Mouse (Mus musculus): ENCODE measurements around the gene Olfr1040. TPM values are rescaled to one million over a fixed set of nuclear protein-coding genes. Genes with fewer than 3 reads are reported as not detected.
"Not testable (repeated sequence)": the region's sequence is repeated elsewhere in the genome, so short reads cannot be mapped to it uniquely, and the experiment has no call there.

The Olfr1040 gene
- not detected for total RNA-seq (2021)
- long read RNA-seq, experiment 1 = 0 reads
- long read RNA-seq, experiment 2 = 0 reads

- DNase-seq = no peak
- intact Hi-C loops (cut with DNase I) = no loop called here
Measured at GRCm38 (mm10) chr2:86146632-86147031, at the start of gene Olfr1040. Gene Olfr1040, minus strand, starts transcription at chr2:86146732.

- intact Hi-C loops (cut with DNase I) = no loop called here
- no peak for DNase-seq
Measured at GRCm38 (mm10) chr2:86195863-86196262, 49.3 kb upstream of the Olfr1040 start.

GRCm38 (mm10) chr2:86185583-86185982 lies 39.1 kb upstream of the Olfr1040 start, which contains the start of gene Olfr52:
Gene Olfr52, minus strand, starts transcription at chr2:86185683.
- intact Hi-C loops (cut with DNase I) = no loop called here

GRCm38 (mm10) chr2:86179950-86180349 lies 33.4 kb upstream of the Olfr1040 start:
- DNase-seq = no peak
- intact Hi-C loops (cut with DNase I) = no loop called here

More at GRCm38 (mm10) chr2:86185583-86185982, 39.1 kb upstream of the Olfr1040 start, which contains the start of gene Olfr52:
- no peak for DNase-seq

GRCm38 (mm10) chr2:86177720-86178119 lies 31.2 kb upstream of the Olfr1040 start, which contains the start of gene Olfr1044:
Gene Olfr1044, minus strand, starts transcription at chr2:86177820.
- intact Hi-C loops (cut with DNase I) = no loop called here
- no peak for DNase-seq

GRCm38 (mm10) chr2:86175422-86175821 lies 28.9 kb upstream of the Olfr1040 start:
- intact Hi-C loops (cut with DNase I); DNase-seq: not testable (repeated sequence)

GRCm38 (mm10) chr2:86167422-86167821 lies 20.9 kb upstream of the Olfr1040 start, which contains the start of gene Olfr1043:
Gene Olfr1043, minus strand, starts transcription at chr2:86167522.
- intact Hi-C loops (cut with DNase I) = no loop called here
- no peak for DNase-seq

GRCm38 (mm10) chr2:86161738-86162137 lies 15.2 kb upstream of the Olfr1040 start, which contains the start of gene Olfr1042:
Gene Olfr1042, minus strand, starts transcription at chr2:86161838.
- DNase-seq = no peak
- intact Hi-C loops (cut with DNase I) = no loop called here

- intact Hi-C loops (cut with DNase I) = no loop called here
- DNase-seq = no peak
Measured at GRCm38 (mm10) chr2:86135828-86136227, 10.7 kb downstream of the Olfr1040 start, which contains the start of gene Olfr1039. Gene Olfr1039, minus strand, starts transcription at chr2:86135928.

Other genes starting within 250 kb of the Olfr1040 start
- not detected for gene Olfr1024, start 241.7 kb downstream of the Olfr1040 start, total RNA-seq (2021)
- not detected for gene Olfr1025-ps1, start 231.5 kb downstream of the Olfr1040 start, total RNA-seq (2021)
- gene Olfr1026, start 225.2 kb downstream of the Olfr1040 start, total RNA-seq (2021) = not detected
- not detected for gene Olfr1028, start 196.3 kb downstream of the Olfr1040 start, total RNA-seq (2021)
- gene Olfr1029, start 172.8 kb downstream of the Olfr1040 start, total RNA-seq (2021) = not detected
- gene Olfr1030, start 167.5 kb downstream of the Olfr1040 start, total RNA-seq (2021) = not detected
- not detected for gene Olfr1031, start 156.4 kb downstream of the Olfr1040 start, total RNA-seq (2021)
- gene Olfr1032, start 141.2 kb downstream of the Olfr1040 start, total RNA-seq (2021) = not detected
- gene Olfr1033, start 126.1 kb downstream of the Olfr1040 start, total RNA-seq (2021) = 1 to 10 TPM; 3.4 to 7.1 TPM
- gene Olfr1034, start 100.9 kb downstream of the Olfr1040 start, total RNA-seq (2021) = under 1 TPM; 0.10 to 0.29 TPM
- not detected for gene Olfr1036, start 72.7 kb downstream of the Olfr1040 start, total RNA-seq (2021)
- gene Olfr1037, start 59.3 kb downstream of the Olfr1040 start, total RNA-seq (2021) = not detected
- gene Olfr1039, start 10.8 kb downstream of the Olfr1040 start, total RNA-seq (2021) = not detected
- gene Olfr1042, start 15.1 kb upstream of the Olfr1040 start, total RNA-seq (2021) = not detected
- gene Olfr1043, start 20.8 kb upstream of the Olfr1040 start, total RNA-seq (2021) = not detected
- gene Olfr1044, start 31.1 kb upstream of the Olfr1040 start, total RNA-seq (2021) = not detected
- gene Olfr52, start 39.0 kb upstream of the Olfr1040 start, total RNA-seq (2021) = not detected
- gene Olfr1045, start 56.3 kb upstream of the Olfr1040 start, total RNA-seq (2021) = not detected
- not detected for gene Olfr1046, start 72.6 kb upstream of the Olfr1040 start, total RNA-seq (2021)
- not detected for gene Olfr1047, start 84.7 kb upstream of the Olfr1040 start, total RNA-seq (2021)
- not detected for gene Olfr1048, start 93.6 kb upstream of the Olfr1040 start, total RNA-seq (2021)
- gene Olfr1049, start 111.6 kb upstream of the Olfr1040 start, total RNA-seq (2021) = not detected
- gene Olfr1051, start 132.4 kb upstream of the Olfr1040 start, total RNA-seq (2021) = not detected
- gene Olfr1052, start 145.7 kb upstream of the Olfr1040 start, total RNA-seq (2021) = not detected
- not detected for gene Olfr1053, start 168.6 kb upstream of the Olfr1040 start, total RNA-seq (2021)
- not detected for gene Olfr1054, start 188.7 kb upstream of the Olfr1040 start, total RNA-seq (2021)
- gene Olfr1055, start 203.6 kb upstream of the Olfr1040 start, total RNA-seq (2021) = not detected
- not detected for gene Olfr1056, start 215.7 kb upstream of the Olfr1040 start, total RNA-seq (2021)
- not detected for gene Olfr1057, start 231.7 kb upstream of the Olfr1040 start, total RNA-seq (2021)
- gene Olfr1058, start 241.8 kb upstream of the Olfr1040 start, total RNA-seq (2021) = not detected